8 mouse cellular contexts compared by ENCODE assay signal in genomic region chr1:52844354-52844753, GRCm38 (mm10). TPM values are rescaled to one million over a fixed set of nuclear protein-coding genes. Genes with fewer than 3 reads are reported as not detected.
DNase-seq lines count a peak whose midpoint lies in the region; ATAC-seq lines count a peak whose summit lies in the region.

No protein-coding gene starts in this region.

- H3K9ac ChIP-seq in lung, embryonic 16.5 days (ENCODE audit: low read length): no peak overlapping the region
- no peak overlapping the region for H3K9ac ChIP-seq in forebrain, embryonic 13.5 days
- peak overlapping the region; percentile 75 for H3K9ac ChIP-seq in neural tube, embryonic 15.5 days (replicated peaks)

- H3K9me3 ChIP-seq in lung, embryonic 16.5 days (ENCODE audit: control insufficient read depth, low read length): no peaks in the 10 kb centered on the region
- H3K9me3 ChIP-seq in forebrain, embryonic 13.5 days (replicated peaks): no peaks in the 10 kb centered on the region
- no peaks in the 10 kb centered on the region for H3K9me3 ChIP-seq in limb, embryonic 10.5 days (replicated peaks)
- no peaks in the 10 kb centered on the region for H3K9me3 ChIP-seq in neural tube, embryonic 15.5 days (replicated peaks)

- H3K4me2 ChIP-seq in lung, embryonic 16.5 days (ENCODE audit: low read depth, low read length): peak overlapping the region; percentile 41
- H3K4me2 ChIP-seq in forebrain, embryonic 13.5 days: peak overlapping the region; percentile 68
- H3K4me2 ChIP-seq in neural tube, embryonic 15.5 days: peak overlapping the region; percentile 75

- no peak for DNase-seq in lung, adult 18-20 months
- DNase-seq in limb, embryonic 10.5 days (ENCODE audit: low spot score): no peak
- DNase-seq in thymus, postnatal 0 days (ENCODE audit: low spot score): no peak
- DNase-seq in layer of hippocampus, adult 18-20 months (ENCODE audit: low spot score in 2 of 2): no peak
- no peak for DNase-seq in adrenal gland, postnatal 14 days

- peak overlapping the region; percentile 77 for H3K4me3 ChIP-seq in lung, embryonic 16.5 days (ENCODE audit: low read length)
- H3K4me3 ChIP-seq in forebrain, embryonic 13.5 days: peak overlapping the region; percentile 60
- peak overlapping the region; percentile 65 for H3K4me3 ChIP-seq in limb, embryonic 10.5 days
- H3K4me3 ChIP-seq in neural tube, embryonic 15.5 days (replicated peaks): peak overlapping the region; percentile 65

- H3K27ac ChIP-seq in lung, embryonic 16.5 days (ENCODE audit: low read length): peak overlapping the region; percentile 31; the same call in 1 of the 2 replicates
- H3K27ac ChIP-seq in forebrain, embryonic 13.5 days: no peak overlapping the region
- peak overlapping the region; percentile 87; the same call in 1 of the 2 replicates for H3K27ac ChIP-seq in limb, embryonic 10.5 days
- peak overlapping the region; percentile 89; the same call in 1 of the 2 replicates for H3K27ac ChIP-seq in neural tube, embryonic 15.5 days (replicated peaks)

- no peaks in the 10 kb centered on the region for H3K36me3 ChIP-seq in lung, embryonic 16.5 days (ENCODE audit: control insufficient read depth, insufficient read depth, low read length)
- H3K36me3 ChIP-seq in forebrain, embryonic 13.5 days (ENCODE audit: poor library complexity, severe bottlenecking): no peaks in the 10 kb centered on the region
- H3K36me3 ChIP-seq in limb, embryonic 10.5 days: no peaks in the 10 kb centered on the region
- H3K36me3 ChIP-seq in neural tube, embryonic 15.5 days: no peaks in the 10 kb centered on the region

- no peaks in the 10 kb centered on the region for H3K27me3 ChIP-seq in lung, embryonic 16.5 days (ENCODE audit: control insufficient read depth, insufficient read depth, low read depth, low read length)
- no peaks in the 10 kb centered on the region for H3K27me3 ChIP-seq in forebrain, embryonic 13.5 days
- H3K27me3 ChIP-seq in limb, embryonic 10.5 days (ENCODE audit: low read depth, poor library complexity, severe bottlenecking): no peaks in the 10 kb centered on the region
- no peaks in the 10 kb centered on the region for H3K27me3 ChIP-seq in neural tube, embryonic 15.5 days (replicated peaks)

- no peak; the same call in 1 of the 2 replicates for ATAC-seq in lung, embryonic 16.5 days (ENCODE audit: low read depth)
- peak; percentile 48 for ATAC-seq in forebrain, embryonic 13.5 days
- ATAC-seq in neural tube, embryonic 15.5 days (ENCODE audit: low FRiP score): no peak; the same call in 1 of the 2 replicates

- 16% methylated on average over 3 of the region's 3 CpGs for WGBS in lung, embryonic 16.5 days
- 20% methylated on average over 3 of the region's 3 CpGs for WGBS in forebrain, embryonic 13.5 days
- WGBS in limb, embryonic 10.5 days: 18% methylated on average over 3 of the region's 3 CpGs
- WGBS in neural tube, embryonic 15.5 days: 21% methylated on average over 3 of the region's 3 CpGs

- H3K4me1 ChIP-seq in lung, embryonic 16.5 days (replicated peaks; ENCODE audit: control insufficient read depth, insufficient read depth, low read length): no peaks in the 10 kb centered on the region
- peaks cover 5% of the 10 kb centered on the region for H3K4me1 ChIP-seq in forebrain, embryonic 13.5 days
- H3K4me1 ChIP-seq in limb, embryonic 10.5 days: peaks cover 13% of the 10 kb centered on the region
- peaks cover 13% of the 10 kb centered on the region for H3K4me1 ChIP-seq in neural tube, embryonic 15.5 days

RNA-seq across cellular contexts. Expression of gene Hibch, which starts 0.4 kb away (rescaled TPM):
- 20.6 and 20.8 TPM in 2 replicates for polyA plus RNA-seq in lung, embryonic 16.5 days (2015; fragmentation: Nextera tagmentation; extraction: Ambion mirVana)
- polyA plus RNA-seq in forebrain, embryonic 13.5 days (2015; fragmentation: Nextera tagmentation; extraction: Ambion mirVana): 23.9 and 25.1 TPM in 2 replicates
- 20.8 and 25.8 TPM in 2 replicates for polyA plus RNA-seq in limb, embryonic 10.5 days (2016; fragmentation: Nextera tagmentation; extraction: Ambion mirVana)
- polyA plus RNA-seq in neural tube, embryonic 15.5 days (2015; fragmentation: Nextera tagmentation; extraction: Ambion mirVana): 29.2 and 30.9 TPM in 2 replicates
- 23.8 and 24.3 TPM in 2 replicates for polyA plus RNA-seq in thymus, postnatal 0 days (2015; fragmentation: Nextera tagmentation; extraction: Ambion mirVana)
- 10 to 100 TPM; 17.7 to 18.0 TPM for total RNA-seq in layer of hippocampus, adult 18-20 months (2021)
- total RNA-seq in adrenal gland, postnatal 14 days (2021): 109 and 120 TPM in 2 replicates

RNA-seq across cellular contexts. Expression of gene Inpp1, which starts 26.9 kb away (rescaled TPM):
- polyA plus RNA-seq in lung, embryonic 16.5 days (2015; fragmentation: Nextera tagmentation; extraction: Ambion mirVana): 12.8 and 14.8 TPM in 2 replicates
- 13.5 and 18.3 TPM in 2 replicates for polyA plus RNA-seq in forebrain, embryonic 13.5 days (2015; fragmentation: Nextera tagmentation; extraction: Ambion mirVana)
- polyA plus RNA-seq in limb, embryonic 10.5 days (2016; fragmentation: Nextera tagmentation; extraction: Ambion mirVana): 11.5 and 16.8 TPM in 2 replicates
- polyA plus RNA-seq in neural tube, embryonic 15.5 days (2015; fragmentation: Nextera tagmentation; extraction: Ambion mirVana): 47.1 and 47.5 TPM in 2 replicates
- polyA plus RNA-seq in thymus, postnatal 0 days (2015; fragmentation: Nextera tagmentation; extraction: Ambion mirVana): 43.5 and 43.7 TPM in 2 replicates
- 10 to 100 TPM; 32.0 to 34.3 TPM for total RNA-seq in layer of hippocampus, adult 18-20 months (2021)
- total RNA-seq in adrenal gland, postnatal 14 days (2021): 33.2 and 36.4 TPM in 2 replicates
